Mouse (Mus musculus) adrenal gland, adult 8-10 months (tissue): ENCODE measurements around the gene Runx1. TPM values are rescaled to one million over a fixed set of nuclear protein-coding genes. Genes with fewer than 3 reads are reported as not detected.

ENCODE experiments used
- DNase-seq: peaks from one replicate; pipeline ENCODE4 v3.0.0; 2022
- total RNA-seq, 4 experiments: library from RNA; stranded (reverse); gene quantifications; 2 replicates each; pipeline ENCODE4 v1.2.4; 2022

Gene Runx1
- total RNA-seq, 4 experiments from 2014 or later: 4.1 to 7.8 (median 5.3) TPM

DNA sequence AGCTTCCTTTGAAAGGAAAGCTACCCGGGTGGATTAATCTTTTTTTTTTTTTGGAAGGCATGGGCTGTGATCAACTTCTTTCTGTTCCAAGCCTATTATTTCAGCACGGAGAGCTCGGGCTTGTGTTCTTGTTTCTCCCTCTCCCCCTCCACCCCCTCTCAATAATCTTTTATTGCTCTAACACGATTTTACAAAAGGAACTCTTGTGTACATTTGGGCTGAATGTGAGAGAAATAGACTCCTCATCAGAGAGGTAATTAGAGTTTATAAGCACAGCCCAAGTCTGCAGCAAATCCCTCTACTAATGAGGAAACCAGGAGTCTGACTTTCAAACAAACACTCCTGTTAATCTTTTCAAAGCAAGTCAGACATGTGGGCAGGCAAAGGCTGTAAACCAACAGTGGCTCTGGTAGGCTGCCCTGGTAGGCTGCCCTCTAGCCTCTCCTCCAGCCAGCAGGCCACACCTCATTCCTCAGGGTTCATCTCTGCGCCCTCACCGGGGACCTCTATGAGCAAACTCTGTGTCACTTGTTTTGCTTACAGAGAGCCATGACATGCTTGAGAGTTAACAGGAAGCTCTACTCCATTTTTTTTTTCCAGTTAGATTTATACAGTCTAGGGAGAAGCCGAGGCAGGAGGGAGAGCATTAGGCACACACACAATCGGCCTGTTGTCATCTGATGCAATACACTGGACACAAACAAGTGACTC, 216.8 kb downstream of the Runx1 start:
- DNase-seq: no peak

DNA sequence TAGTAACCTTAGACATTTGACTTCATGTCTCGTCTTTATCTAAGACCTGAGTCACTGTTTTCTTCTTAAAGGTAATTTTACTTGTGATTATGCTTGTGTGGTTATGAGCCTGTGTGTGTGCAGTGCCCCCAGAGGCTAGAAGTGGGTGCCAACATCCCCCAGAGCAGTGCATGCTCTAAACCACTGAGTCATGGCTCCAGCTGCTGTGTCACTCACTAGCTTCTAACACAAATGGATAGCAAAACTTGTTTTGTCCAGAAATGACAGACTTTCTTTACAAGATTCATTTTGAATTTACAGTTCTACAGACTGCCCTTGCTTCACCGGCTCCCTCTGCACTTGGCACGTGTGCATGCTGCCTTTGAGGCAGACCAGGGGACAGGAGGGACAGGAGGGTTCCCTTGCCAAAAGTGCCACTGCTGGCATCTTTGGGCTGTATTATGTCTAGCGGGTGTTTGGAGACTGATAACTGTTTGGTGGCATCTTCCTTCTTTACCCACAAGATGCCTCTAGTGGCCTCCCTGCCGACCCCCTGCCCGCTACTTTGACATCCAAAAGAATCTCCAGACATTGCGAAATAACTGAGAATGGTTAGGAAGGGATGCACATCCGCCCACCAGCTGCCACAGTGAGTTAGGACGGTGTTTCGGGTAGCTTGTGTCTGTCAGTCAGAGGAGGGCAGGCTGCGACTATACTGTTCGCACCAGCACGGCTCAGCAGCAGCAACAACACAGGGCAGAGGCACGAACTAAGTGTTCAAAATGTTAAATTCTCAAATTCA, 217.6 kb downstream of the Runx1 start:
- DNase-seq: no peak

DNA sequence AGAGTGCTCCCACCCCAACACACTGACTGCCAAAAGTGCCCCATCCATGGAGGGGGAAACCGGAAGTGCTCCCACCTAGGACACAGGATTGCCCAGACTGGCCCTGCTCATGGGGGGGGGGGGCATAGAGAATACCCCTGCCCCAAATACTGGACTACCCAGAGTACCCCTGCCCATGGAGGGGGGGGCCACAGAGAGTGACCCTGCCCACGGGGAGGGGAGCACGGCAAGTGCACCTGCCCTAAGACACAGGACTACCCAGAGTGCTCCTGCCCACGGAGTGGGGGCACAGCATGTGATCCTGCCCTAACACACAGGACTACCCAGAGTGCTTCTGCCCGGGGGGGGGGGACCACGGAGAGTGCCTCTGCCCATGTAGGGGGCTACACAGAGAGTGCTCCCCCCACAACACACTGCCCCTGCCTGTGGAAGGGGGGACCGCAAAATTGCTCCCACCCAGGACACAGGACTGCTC, 219.4 kb downstream of the Runx1 start:
- DNase-seq: no peak

DNA sequence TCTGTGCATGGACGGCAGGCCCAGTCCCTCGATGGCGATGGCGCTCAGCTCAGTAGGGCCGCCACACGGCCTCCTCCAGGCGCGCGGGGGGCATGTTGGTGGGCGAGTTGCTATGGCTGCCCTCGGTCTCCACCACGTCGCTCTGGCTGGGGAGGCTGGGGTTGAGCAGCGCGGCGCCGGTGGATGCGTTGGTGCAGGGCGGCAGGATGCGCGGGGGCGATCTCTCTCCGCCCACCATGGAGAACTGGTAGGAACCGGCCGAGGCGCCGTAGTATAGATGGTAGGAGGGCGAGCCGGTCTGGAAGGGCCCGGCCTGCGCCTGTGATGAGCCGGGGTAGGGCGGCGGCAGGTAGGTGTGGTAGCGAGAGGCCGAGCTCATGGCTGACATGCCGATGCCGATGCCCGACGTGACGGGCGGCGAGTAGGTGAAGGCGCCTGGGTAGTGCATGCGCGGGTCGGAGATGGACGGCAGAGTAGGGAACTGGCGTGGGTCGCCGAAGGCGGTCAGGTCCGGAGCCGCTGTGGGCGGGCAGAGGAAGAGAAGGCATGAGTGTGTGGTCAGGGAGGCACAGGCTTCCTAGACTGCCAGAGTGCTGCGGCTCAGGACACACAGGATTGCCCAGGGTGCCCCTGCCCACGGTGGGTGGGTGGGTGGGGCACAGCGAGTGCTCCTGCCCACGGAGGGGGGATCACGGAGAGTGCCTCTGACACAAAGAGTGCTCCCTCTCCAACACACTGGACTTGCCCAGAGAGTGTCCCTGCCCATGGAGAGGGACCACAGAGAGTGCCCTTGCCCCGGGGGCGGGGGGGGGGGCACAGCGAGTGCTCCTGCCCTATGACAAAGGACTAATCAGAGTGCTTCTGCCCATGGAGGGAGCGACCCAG, 220.1 kb downstream of the Runx1 start:
- DNase-seq: no peak

DNA sequence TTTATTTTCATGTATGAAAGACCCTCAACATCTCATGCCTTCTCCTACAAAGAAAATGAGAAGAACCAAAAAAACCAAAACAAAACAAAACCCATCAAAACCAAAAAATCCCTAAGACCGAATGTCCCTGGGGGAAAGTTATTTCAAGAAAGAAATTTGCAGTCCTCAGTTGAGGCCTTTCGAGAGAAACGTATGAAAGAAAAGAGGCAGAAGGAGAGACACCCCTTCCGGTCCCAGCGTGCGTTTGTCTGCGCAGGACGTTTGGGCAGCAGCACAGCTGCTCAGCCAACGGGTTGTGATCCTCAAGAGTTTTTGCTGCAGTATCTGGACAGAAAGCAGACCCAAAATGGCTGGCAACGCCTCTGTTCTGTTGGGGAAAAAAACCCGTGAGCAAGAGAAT, 223.4 kb downstream of the Runx1 start:
- no peak for DNase-seq

DNA sequence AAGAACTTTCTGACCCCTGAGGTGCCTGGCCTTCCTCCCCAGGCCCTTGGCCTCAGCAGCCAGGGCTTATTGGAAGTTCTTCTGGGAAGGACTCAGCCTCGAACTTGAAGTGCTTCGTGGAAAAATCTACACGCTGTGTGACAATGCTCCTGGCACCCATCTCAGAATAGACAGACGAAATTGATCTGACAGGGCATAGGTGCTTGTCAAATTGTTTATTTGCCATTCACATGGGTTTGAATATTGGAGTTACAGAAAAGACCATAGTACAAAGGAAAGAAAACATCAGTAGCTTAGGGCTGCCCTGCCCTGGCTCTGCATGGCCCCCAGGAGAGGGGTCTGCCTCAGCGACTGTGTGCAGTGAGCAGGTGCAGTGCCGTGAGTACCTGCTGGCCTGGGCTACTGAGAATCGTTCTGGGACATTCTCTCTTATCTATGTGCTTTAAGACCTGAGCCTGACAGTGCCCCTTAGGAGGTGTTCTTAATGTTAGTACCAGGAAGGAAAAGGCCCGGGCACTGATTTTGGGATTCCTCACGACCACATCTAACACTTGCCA, 224.6 kb downstream of the Runx1 start:
- DNase-seq: no peak

DNA sequence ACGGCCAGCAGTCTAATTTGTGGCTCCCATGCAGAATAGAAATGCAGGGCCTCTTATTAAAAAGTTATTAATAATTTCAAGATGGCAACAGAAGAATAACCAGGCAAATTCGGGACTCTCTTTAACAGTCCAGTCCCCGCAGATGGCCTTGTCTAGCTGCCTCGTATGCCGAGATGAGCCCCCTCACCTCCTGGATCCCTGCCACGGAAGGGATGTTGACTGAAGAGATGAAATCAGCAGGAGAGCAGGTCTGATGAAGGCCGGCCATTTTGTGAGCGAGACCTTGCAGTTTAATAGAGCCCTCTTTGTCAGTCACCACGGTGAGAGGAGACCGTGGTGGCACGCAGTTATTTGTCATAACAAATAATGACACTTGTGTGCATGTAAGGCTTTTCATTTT, 226.5 kb downstream of the Runx1 start:
- DNase-seq: no peak

DNA sequence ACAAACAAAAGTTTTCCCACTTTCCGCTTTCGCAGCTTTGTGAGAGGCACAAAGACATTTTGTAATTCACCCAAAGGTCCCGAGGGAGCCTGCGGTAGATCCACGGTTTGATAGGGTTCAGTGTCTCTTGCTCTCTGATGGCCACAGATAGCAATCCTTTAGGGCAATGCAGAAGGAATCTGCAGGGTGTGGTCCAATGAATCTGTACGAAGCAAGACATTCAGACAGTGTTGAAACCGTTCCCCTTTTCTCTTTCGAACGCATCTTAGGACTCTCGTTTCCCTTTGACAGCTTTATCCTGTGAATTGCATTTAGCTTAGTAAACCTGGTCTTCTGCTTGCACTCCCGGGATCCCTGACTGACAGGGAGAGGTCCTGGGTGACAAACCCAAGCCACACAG, 228.3 kb downstream of the Runx1 start:
- DNase-seq: no peak

DNA sequence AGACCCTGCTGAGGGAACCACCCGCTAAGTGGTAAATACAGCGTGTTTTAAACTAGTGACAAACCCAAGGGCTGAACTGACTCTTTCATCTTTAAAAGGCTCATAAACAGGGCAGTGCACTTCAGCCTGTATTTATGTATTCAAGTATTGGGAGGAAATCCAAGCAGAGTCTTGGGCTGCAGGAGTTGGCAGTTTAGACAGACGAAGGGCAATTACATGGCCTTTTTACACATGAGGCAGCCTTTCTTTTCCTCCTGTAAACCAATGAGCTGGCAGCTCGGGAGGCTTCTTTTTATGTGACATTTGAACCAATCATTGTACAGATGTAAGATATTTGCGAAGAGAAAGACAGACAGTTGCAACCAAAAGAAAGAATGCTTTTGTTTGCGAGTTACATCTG, 233.7 kb downstream of the Runx1 start:
- no peak for DNase-seq

DNA sequence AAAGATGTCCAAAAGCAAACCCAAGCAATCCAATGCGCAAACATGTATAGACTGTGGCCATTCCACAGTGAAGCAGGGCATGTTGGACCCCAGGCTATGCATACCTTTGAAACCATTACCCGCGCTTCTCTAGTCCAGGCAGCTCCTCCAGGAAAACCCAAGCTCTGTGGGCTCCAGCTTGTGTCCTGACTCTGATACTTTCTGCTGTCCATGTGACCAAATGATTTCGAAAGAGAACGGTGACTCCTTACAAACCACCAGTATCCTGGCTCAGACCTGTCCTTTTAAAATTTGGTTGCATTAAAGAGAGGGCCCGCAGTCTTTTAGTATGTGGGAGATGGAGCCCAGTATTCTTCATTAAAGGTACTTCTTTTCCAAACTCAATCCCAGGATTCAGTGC, 234.2 kb downstream of the Runx1 start:
- no peak for DNase-seq

DNA sequence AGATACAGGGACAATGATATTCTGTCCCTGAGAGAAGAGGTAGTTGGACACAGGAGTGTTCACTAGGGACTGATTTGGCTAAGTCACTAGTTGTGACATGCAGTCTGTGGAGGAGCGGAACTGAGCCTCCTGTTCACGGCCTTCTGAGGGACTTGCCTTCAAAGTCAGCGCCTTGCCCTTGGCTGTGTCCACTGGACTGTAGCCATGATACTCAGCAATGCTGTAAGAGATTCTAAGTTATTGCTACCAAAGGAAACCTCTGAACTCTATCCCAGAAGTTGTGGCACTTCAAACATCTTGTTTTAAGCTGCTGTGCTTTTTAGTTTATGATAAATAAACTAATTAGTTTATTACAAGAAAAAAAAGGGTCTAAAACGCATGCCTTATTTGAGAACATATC, 238.1 kb downstream of the Runx1 start:
- DNase-seq: no peak

DNA sequence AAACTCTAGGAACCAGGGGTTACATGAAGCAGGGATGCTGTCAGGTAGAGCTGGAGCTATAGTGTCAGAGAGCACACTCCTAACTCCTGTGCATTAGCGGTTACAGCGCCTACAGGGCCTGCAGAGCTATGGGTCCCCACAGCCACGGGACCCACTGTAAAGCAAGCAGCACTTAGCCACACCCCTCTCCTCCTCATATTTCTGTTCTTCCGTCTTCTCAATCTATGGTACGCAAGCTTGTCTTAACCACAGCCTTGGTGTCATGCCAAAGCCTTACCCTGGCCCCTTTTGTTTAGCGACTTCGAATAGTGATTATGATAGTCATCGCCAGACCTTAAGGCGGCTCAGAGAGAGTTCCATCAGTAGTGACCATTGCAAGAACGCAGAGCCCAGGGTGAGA, 244.2 kb downstream of the Runx1 start:
- DNase-seq: no peak

DNA sequence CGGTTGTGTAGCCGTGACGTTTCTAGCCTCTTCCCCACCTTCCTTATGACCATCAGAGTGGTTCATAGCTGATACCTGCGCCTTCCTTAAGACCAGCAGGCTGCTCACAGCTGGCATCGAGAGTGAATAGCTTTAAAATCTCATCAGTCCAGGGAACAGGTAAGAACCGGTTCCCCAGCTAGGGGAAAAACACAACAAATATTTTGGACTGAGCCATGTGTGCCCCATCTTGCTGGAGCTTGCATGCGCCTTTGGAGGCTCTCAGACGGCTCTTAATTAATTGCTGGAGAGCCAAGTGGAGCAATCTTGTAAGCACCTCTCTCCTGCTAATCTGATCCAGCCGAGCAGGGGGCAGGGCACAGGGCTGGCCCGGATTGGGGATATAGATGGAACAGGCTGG, 245.0 kb downstream of the Runx1 start:
- no peak for DNase-seq

DNA sequence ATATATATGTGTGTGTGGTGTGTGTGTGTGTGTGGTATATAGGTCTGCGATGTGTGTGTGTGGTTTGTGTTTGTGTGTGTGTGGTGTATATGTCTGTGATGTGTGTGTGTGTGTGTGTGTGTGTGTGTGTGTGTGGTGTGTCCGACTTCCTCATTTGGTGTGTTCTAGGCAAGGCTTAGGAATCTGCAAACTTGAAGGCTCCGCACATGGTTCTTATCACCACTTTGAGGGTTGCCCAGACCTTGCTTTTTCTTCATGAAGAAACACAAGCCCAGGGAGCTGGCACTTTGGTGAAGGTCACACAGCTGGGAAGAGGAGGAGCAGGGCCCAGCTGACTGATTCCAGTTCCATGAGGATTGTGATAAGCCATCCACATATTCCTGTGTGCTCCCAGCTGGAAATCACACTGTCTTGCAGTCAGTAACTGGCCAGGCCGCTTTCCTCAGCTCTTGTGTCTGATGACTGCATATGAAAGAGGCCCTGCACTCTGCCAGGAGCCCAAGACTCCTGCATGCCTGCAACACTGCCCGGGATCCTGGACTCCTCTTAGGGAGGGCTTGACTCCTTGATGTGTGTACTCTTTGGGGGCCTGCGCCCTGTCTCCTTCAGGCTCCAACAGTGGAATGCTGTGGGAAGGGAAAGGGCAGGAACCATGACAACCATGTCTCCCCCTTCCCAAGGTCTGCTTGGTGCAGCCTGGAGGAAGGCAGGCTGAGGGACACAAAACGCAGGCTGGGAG, 246.9 kb downstream of the Runx1 start:
- peak; percentile 9 for DNase-seq

DNA sequence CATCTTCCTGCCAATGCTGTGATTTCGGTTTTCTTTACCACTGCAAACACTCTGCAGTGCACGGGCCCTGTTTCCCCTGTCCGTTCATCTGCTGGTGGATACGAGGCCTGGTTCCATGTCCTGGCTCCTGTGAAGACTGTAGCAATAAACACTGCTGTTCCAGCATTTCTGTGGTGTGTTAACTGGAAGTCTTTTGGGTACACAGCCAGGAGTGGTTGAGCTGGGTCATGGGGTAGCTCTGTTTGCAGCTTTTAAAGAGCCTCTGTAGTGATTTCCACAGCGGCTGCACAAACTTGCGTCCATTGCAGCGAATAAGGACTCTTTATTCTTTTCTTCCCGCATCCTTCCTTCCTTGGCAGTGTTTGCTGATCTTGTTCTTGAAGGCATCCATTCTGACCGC, 248.6 kb downstream of the Runx1 start:
- DNase-seq: no peak

DNA sequence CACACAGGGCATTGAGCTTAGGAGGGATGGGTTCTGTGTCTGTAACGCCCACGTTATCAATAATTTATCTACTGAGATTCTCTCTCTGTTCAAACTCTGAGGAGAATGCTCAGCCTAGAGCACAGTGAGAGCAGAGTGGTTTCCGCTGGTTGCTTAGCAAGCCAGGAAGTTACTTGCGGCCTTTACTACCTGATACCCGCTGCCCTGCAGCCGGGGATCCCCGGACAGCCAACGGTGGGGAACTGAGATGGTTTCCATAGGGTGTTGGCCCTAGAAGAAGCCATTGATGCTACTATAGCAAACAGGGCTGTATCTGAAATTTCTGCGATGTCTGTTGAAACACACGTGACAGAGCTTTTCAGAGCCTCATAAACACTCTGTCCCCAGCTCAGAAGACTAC, 250.2 kb downstream of the Runx1 start:
- DNase-seq: no peak

DNA sequence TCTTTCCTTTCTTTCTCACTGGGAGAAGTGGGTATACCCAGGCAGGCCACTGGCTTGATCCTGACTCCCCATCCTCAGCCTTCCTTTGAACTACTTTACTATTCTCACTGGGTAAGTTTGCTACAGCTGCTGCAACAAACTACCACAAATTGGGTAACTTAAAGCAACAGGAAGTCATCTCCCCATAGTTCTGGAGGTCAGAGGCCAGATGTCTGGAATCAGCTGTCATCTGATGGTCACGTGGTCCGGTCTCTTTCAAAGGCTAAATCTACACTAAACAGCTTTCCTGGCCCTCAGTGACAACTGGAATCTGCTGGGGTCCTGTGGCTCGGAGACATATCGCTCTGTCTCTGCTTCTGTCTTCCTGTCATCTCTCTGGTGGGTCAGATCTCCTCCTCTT, 252.8 kb downstream of the Runx1 start:
- DNase-seq: no peak

DNA sequence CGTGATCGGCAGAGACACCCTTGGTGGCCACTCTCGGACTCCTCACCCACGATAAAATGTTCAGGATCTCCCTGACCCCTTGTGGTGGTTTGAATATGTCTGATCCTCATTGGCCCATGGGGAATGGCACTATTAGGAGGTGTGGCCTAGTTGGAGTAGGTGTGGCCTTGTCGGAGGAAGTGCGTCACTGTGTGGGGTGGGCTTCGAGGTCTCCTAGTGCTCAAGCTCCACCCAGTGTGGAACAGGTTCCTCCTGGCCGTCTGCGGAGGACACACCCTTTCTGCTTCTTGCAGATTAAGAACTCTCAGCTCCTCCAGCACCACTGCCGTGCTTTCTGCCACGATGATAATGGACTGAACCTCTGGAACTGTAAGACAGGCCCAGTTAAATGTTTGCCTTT, 254.7 kb downstream of the Runx1 start:
- no peak for DNase-seq

DNA sequence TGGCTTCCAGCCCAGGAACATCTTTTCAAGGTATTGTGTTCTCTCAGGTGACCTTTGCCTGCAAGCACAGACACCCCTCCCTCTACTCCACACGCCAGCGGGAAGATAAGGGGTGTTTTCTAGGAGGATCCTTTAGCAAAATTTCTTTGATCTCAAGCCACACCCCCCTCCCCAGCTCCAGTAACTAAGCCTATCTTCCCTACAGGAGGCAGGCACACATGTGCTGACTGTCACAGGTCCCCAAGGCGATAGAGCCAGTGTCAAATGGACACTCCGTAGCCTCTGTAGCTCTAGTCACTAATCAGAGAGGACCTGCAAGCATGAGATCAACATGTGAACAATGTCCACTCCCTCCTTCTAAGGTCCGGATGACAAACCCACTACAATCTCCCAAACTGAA, 259.8 kb downstream of the Runx1 start:
- no peak for DNase-seq

DNA sequence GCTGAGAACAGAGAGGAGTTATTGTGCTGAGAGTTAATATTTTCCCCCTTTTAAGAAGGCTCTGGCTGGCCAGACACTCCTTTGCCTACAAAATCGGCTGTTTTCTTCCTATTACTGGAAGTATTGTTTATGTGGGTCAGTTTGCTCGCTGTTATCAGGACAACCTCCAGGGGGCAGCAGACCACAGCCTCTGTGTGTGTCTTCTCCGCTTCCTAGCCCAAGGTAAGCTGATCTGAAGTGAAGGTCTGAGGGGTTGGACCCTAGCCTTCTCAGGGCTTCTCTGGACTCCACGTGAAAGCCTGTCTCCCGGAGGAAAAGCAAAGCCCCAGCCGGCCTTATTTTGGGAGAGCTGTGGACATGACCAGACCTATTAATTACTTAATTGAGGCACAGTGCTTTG, 260.2 kb downstream of the Runx1 start:
- DNase-seq: peak; percentile 53

DNA sequence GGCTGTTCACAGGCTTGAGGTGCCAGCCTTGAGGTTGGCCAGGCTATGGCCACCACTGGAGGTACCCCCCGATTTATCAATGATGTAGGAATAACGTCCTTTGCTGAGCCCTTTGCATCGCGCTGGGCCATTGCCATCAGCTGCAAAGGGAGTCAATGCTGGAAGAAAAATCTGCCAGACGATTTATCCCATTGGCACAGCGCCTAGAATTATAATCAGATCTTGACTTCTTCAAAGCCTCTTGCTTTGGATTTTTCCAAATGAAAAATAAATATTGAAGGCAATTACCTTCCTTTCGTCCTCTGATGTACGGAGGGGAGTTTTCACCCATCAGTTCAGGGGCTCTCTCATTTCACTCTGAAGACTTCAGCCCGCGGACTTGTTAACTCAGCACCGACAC, 260.7 kb downstream of the Runx1 start:
- no peak for DNase-seq

DNA sequence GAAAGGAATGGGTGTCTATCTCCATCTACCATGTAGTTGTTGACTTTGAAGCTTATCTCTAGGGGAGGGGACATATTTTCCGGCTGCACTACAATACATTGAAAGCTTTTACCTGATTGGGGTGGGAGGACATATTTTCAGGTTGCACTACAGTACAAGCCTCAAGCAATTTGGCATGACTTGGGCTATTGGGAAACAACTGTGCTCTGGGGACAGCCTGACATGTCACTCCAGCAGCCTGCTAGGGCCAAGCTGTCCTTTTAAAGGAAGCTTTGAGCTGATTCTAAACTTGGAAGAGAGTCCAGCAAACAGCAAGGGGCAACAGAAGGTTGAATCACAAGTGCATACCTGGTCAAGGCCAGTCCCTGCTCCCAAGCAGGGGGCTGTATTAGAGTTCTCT, 270.9 kb downstream of the Runx1 start:
- no peak for DNase-seq
